Mouse (Mus musculus): ENCODE data around the gene Hist1h3c. TPM values are rescaled to one million over a fixed set of nuclear protein-coding genes. Genes with fewer than 3 reads are reported as not detected.
"Not testable (repeated sequence)": the region's sequence is repeated elsewhere in the genome, so short reads cannot be mapped to it uniquely, and the experiment has no call there.

Hist1h3c gene
- total and polyA plus RNA-seq, 3 experiments = 8.6 to 759 (median 437) TPM

- no peak for DNase-seq (ENCODE audit: low spot score)
- H3K4me1 ChIP-seq (ENCODE audit: insufficient read depth, low read depth, low read length) = peaks cover 20% of the 10 kb centered on the region
Observed at GRCm38 (mm10) chr13:23708654-23709053, 36.7 kb downstream of the Hist1h3c start.

GRCm38 (mm10) chr13:23708041-23708440 lies 37.4 kb downstream of the Hist1h3c start:
- ATAC-seq (ENCODE audit: extremely low read depth, insufficient number of reproducible peaks, low FRiP score, poor library complexity, severe bottlenecking) (no peak), DNase-seq (ENCODE audit: low spot score) (no peak)
- Histone ChIP-seq H3K9me3 (replicated peaks) (no peaks in the 10 kb centered on the region), H3K4me3 (ENCODE audit: low read depth, low read length) (no peak overlapping the region), H3K36me3 (replicated peaks) (no peaks in the 10 kb centered on the region), H3K4me1 (ENCODE audit: insufficient read depth, low read depth, low read length) (peaks cover 20% of the 10 kb centered on the region), H3K27me3 (ENCODE audit: insufficient read depth, low read length) (peaks cover 50% of the 10 kb centered on the region)
- no peak for TF ChIP-seq GATA2 (IDR thresholded peaks at IDR 0.05; ENCODE audit: borderline replicate concordance, low read depth, low read length)
- TF ChIP-seq CTCF (IDR thresholded peaks at IDR 0.05; ENCODE audit: low read depth, low read length) = no peak
- no peak for TF ChIP-seq TAL1 (conservative IDR thresholded peaks at IDR 0.05; ENCODE audit: low read depth, low read length)
- TF ChIP-seq POLR2AphosphoS5 (IDR thresholded peaks at IDR 0.05; ENCODE audit: insufficient replicate concordance, low read depth, low read length) = no peak
- TF ChIP-seq GATA1 (IDR thresholded peaks at IDR 0.05; ENCODE audit: borderline replicate concordance, low read length) = no peak

More at GRCm38 (mm10) chr13:23708654-23709053, 36.7 kb downstream of the Hist1h3c start:
- Histone ChIP-seq H3K36me3 (replicated peaks) (no peaks in the 10 kb centered on the region), H3K9me3 (replicated peaks) (no peaks in the 10 kb centered on the region), H3K4me3 (ENCODE audit: low read depth, low read length) (no peak overlapping the region), H3K27me3 (ENCODE audit: insufficient read depth, low read length) (peaks cover 53% of the 10 kb centered on the region)
- TF ChIP-seq CTCF (IDR thresholded peaks at IDR 0.05; ENCODE audit: low read depth, low read length) (no peak), POLR2AphosphoS5 (IDR thresholded peaks at IDR 0.05; ENCODE audit: insufficient replicate concordance, low read depth, low read length) (no peak), GATA2 (IDR thresholded peaks at IDR 0.05; ENCODE audit: borderline replicate concordance, low read depth, low read length) (no peak), TAL1 (conservative IDR thresholded peaks at IDR 0.05; ENCODE audit: low read depth, low read length) (no peak), GATA1 (IDR thresholded peaks at IDR 0.05; ENCODE audit: borderline replicate concordance, low read length) (no peak)
- ATAC-seq (ENCODE audit: extremely low read depth, insufficient number of reproducible peaks, low FRiP score, poor library complexity, severe bottlenecking) = no peak

DNA sequence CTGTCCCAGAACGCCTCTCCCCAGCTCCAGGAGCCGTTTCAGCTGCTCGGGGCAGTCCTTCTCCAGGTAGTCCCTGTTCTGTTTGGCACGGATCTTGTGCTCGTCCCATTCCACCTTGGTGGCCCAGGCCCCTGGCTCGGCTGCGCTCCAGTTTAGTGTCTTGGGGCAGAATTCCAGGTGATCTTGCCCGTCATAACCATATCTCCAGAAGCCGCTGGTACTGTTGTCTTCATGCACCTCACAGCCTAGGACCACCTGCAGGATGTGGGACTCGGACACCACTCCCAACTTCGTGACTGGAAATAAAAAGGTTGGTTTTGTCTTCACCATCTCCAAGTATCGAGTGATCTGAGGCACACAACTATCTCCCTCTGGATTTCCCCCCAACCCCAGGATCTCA lies 38.6 kb downstream of the Hist1h3c start:
- H3K9me3 ChIP-seq (replicated peaks) = no peaks in the 10 kb centered on the region
- no peak overlapping the region for H3K4me3 ChIP-seq (ENCODE audit: low read depth, low read length)
- H3K36me3 ChIP-seq (replicated peaks) = no peaks in the 10 kb centered on the region
- peaks cover 25% of the 10 kb centered on the region for H3K4me1 ChIP-seq (ENCODE audit: insufficient read depth, low read depth, low read length)
- no peak for DNase-seq (ENCODE audit: low spot score)
- ATAC-seq (ENCODE audit: extremely low read depth, insufficient number of reproducible peaks, low FRiP score, poor library complexity, severe bottlenecking) = no peak
- peaks cover 50% of the 10 kb centered on the region for H3K27me3 ChIP-seq (ENCODE audit: insufficient read depth, low read length)
- TF ChIP-seq CTCF (IDR thresholded peaks at IDR 0.05; ENCODE audit: low read depth, low read length) (no peak), POLR2AphosphoS5 (IDR thresholded peaks at IDR 0.05; ENCODE audit: insufficient replicate concordance, low read depth, low read length) (no peak), TAL1 (conservative IDR thresholded peaks at IDR 0.05; ENCODE audit: low read depth, low read length) (no peak), GATA1 (IDR thresholded peaks at IDR 0.05; ENCODE audit: borderline replicate concordance, low read length) (no peak), GATA2 (IDR thresholded peaks at IDR 0.05; ENCODE audit: borderline replicate concordance, low read depth, low read length) (no peak)

DNA sequence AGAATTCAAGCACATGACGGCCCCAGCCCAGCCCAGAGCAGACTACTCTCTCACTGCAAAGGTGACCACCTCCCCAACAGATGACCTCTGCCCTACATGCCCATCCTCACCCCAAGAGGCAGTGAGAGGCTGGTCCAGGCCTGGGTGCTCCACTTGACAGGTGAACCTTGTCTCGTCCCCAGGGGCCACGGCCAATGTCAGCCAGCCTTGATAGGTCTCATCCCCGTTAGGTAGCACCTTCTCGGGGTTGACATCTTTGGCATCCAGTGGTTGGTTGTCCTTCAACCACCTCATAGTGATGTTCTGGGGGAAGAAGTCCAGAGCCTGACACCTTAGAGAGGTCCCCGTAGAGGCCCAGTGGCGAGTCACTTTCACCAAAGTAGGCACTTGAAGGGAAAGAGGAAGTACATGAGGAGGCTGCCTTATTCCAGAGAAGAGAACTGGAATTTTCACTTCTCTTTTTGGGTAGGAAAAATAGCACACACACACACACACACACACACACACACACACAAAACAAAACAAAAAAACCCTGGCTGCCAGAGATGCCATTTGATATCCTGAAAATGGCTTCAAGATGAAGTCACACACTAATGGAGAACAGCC lies 39.5 kb downstream of the Hist1h3c start:
- TF ChIP-seq GATA2 (IDR thresholded peaks at IDR 0.05; ENCODE audit: borderline replicate concordance, low read depth, low read length) (no peak), POLR2AphosphoS5 (IDR thresholded peaks at IDR 0.05; ENCODE audit: insufficient replicate concordance, low read depth, low read length) (no peak), TAL1 (conservative IDR thresholded peaks at IDR 0.05; ENCODE audit: low read depth, low read length) (no peak), GATA1 (IDR thresholded peaks at IDR 0.05; ENCODE audit: borderline replicate concordance, low read length) (no peak), CTCF (IDR thresholded peaks at IDR 0.05; ENCODE audit: low read depth, low read length) (no peak)
- ATAC-seq (ENCODE audit: extremely low read depth, insufficient number of reproducible peaks, low FRiP score, poor library complexity, severe bottlenecking) = no peak
- peaks cover 29% of the 10 kb centered on the region for H3K4me1 ChIP-seq (ENCODE audit: insufficient read depth, low read depth, low read length)

GRCm38 (mm10) chr13:23702801-23703200 lies 42.6 kb downstream of the Hist1h3c start:
- not testable (repeated sequence) for H3K4me3 ChIP-seq (ENCODE audit: low read depth, low read length); ATAC-seq (ENCODE audit: extremely low read depth, insufficient number of reproducible peaks, low FRiP score, poor library complexity, severe bottlenecking); H3K36me3 ChIP-seq (replicated peaks); DNase-seq (ENCODE audit: low spot score); H3K9me3 ChIP-seq (replicated peaks)
- Histone ChIP-seq H3K27me3 (ENCODE audit: insufficient read depth, low read length) (peaks cover 22% of the 10 kb centered on the region), H3K4me1 (ENCODE audit: insufficient read depth, low read depth, low read length) (peaks cover 25% of the 10 kb centered on the region)

More for the DNA sequence above, 39.5 kb downstream of the Hist1h3c start:
- Histone ChIP-seq H3K36me3 (replicated peaks) (no peaks in the 10 kb centered on the region), H3K4me3 (ENCODE audit: low read depth, low read length) (no peak overlapping the region), H3K27me3 (ENCODE audit: insufficient read depth, low read length) (peaks cover 43% of the 10 kb centered on the region), H3K9me3 (replicated peaks) (no peaks in the 10 kb centered on the region)
- DNase-seq (ENCODE audit: low spot score) = no peak

GRCm38 (mm10) chr13:23702220-23702619 lies 43.2 kb downstream of the Hist1h3c start:
- Histone ChIP-seq H3K4me3 (ENCODE audit: low read depth, low read length) (no peak overlapping the region), H3K27me3 (ENCODE audit: insufficient read depth, low read length) (peaks cover 17% of the 10 kb centered on the region), H3K9me3 (replicated peaks) (no peaks in the 10 kb centered on the region), H3K4me1 (ENCODE audit: insufficient read depth, low read depth, low read length) (peaks cover 25% of the 10 kb centered on the region), H3K36me3 (replicated peaks) (no peaks in the 10 kb centered on the region)
- TF ChIP-seq TAL1 (conservative IDR thresholded peaks at IDR 0.05; ENCODE audit: low read depth, low read length) (no peak), CTCF (IDR thresholded peaks at IDR 0.05; ENCODE audit: low read depth, low read length) (no peak), GATA2 (IDR thresholded peaks at IDR 0.05; ENCODE audit: borderline replicate concordance, low read depth, low read length) (no peak)
- DNase-seq (ENCODE audit: low spot score) (no peak), ATAC-seq (ENCODE audit: extremely low read depth, insufficient number of reproducible peaks, low FRiP score, poor library complexity, severe bottlenecking) (no peak)
